Mouse (Mus musculus) MEL (cell line): ENCODE data around the gene Vps13c. TPM values are rescaled to one million over a fixed set of nuclear protein-coding genes. Genes with fewer than 3 reads are reported as not detected.

Experiments
- DNase-seq: peaks from one replicate; pipeline ENCODE4 v3.0.0; 2011; ENCODE audit warnings: low read depth, low spot score
- H3K27ac ChIP-seq: 2 replicates; pipeline ENCODE4 v1.5.1; 2012; ENCODE audit warnings: low read depth, mild to moderate bottlenecking, control low read depth, low read length, moderate library complexity; ENCODE audit not compliant: control insufficient read depth
- H3K27me3 ChIP-seq, 2 experiments: fragments of 150-350 bp in 1 of 2; sonication (generic) in 1 of 2; 2 replicates each; pipeline ENCODE4 v1.6.1; 2012; ENCODE audit warnings: low read length in 2 of 2, mild to moderate bottlenecking in 2 of 2, improper control_type of control experiment in 1 of 2, moderate library complexity in 1 of 2; ENCODE audit not compliant: insufficient read depth in 2 of 2, control insufficient read depth in 1 of 2
- H3K36me3 ChIP-seq, 2 experiments: 2 replicates each; pipeline ENCODE4 v1.6.1; 2012 to 2014; ENCODE audit warnings: low read length in 2 of 2, improper control_type of control experiment in 1 of 2, inconsistent platforms in 1 of 2, mild to moderate bottlenecking in 1 of 2; ENCODE audit not compliant: insufficient read depth in 2 of 2, control insufficient read depth in 1 of 2
- H3K4me1 ChIP-seq, 2 experiments: fragments of 150-350 bp in 1 of 2; sonication (generic) in 1 of 2; 2 replicates each; pipeline ENCODE4 v1.6.1; 2012; ENCODE audit warnings: low read length in 2 of 2, improper control_type of control experiment in 1 of 2, mild to moderate bottlenecking in 1 of 2; ENCODE audit not compliant: insufficient read depth in 2 of 2, control insufficient read depth in 1 of 2
- H3K4me3 ChIP-seq, 2 experiments: fragments of 150-350 bp in 1 of 2; sonication (generic) in 1 of 2; 2 replicates each; pipeline ENCODE4 v1.5.1; 2012; ENCODE audit warnings: low read depth in 2 of 2, low read length in 2 of 2, mild to moderate bottlenecking in 2 of 2, moderate library complexity in 2 of 2, control low read depth in 1 of 2, improper control_type of control experiment in 1 of 2; ENCODE audit not compliant: control insufficient read depth in 1 of 2, insufficient read depth in 1 of 2
- H3K79me2 ChIP-seq: 2 replicates; pipeline ENCODE4 v1.6.1; 2012; ENCODE audit warnings: mild to moderate bottlenecking, low read length, moderate library complexity; ENCODE audit not compliant: control insufficient read depth, poor library complexity, insufficient read depth
- H3K9ac ChIP-seq: 2 replicates; pipeline ENCODE4 v1.6.1; 2012; ENCODE audit warnings: low read depth, mild to moderate bottlenecking, control low read depth, low read length, moderate library complexity; ENCODE audit not compliant: control insufficient read depth, poor library complexity, severe bottlenecking
- H3K9me3 ChIP-seq: fragments of 150-350 bp; sonication (generic); replicated peaks from 2 replicates; pipeline ENCODE4 v1.6.1; 2012; ENCODE audit warnings: mild to moderate bottlenecking, low read length, improper control_type of control experiment, moderate library complexity; ENCODE audit not compliant: insufficient read depth
- BHLHE40 ChIP-seq: IDR thresholded peaks from 2 replicates; pipeline ENCODE4 v1.6.1; 2012; ENCODE audit warnings: low read depth, mild to moderate bottlenecking, inconsistent platforms, low read length, improper control_type of control experiment, borderline replicate concordance
- CHD1 ChIP-seq: IDR thresholded peaks from 2 replicates; pipeline ENCODE4 v1.6.1; 2012; ENCODE audit warnings: low read depth, mild to moderate bottlenecking, inconsistent platforms, low read length, improper control_type of control experiment
- E2F4 ChIP-seq: IDR thresholded peaks from 2 replicates; pipeline ENCODE4 v1.6.1; 2011; ENCODE audit warnings: low read depth, low read length, improper control_type of control experiment, borderline replicate concordance
- ELF1 ChIP-seq: IDR thresholded peaks from 2 replicates; pipeline ENCODE4 v1.6.1; 2014; ENCODE audit warnings: low read depth, mild to moderate bottlenecking, inconsistent platforms, low read length, improper control_type of control experiment, moderate library complexity
- EP300 ChIP-seq, 2 experiments: IDR thresholded peaks; 2 replicates each; pipeline ENCODE4 v1.6.1; 2011; ENCODE audit warnings: improper control_type of control experiment in 2 of 2, low read length in 2 of 2, low read depth in 1 of 2, mild to moderate bottlenecking in 1 of 2
- GATA1 ChIP-seq: IDR thresholded peaks from 2 replicates; pipeline ENCODE4 v1.6.1; 2011; ENCODE audit warnings: low read depth, low read length, improper control_type of control experiment
- MAFK ChIP-seq: IDR thresholded peaks from 2 replicates; pipeline ENCODE4 v1.6.1; 2011; ENCODE audit warnings: low read depth, mild to moderate bottlenecking, low read length, improper control_type of control experiment, borderline replicate concordance
- MEF2A ChIP-seq: IDR thresholded peaks from 2 replicates; pipeline ENCODE4 v1.6.1; 2014; ENCODE audit warnings: low read depth, mild to moderate bottlenecking, inconsistent platforms, low read length, improper control_type of control experiment; ENCODE audit not compliant: poor library complexity, insufficient replicate concordance, severe bottlenecking; ENCODE audit errors: extremely low read depth
- MXI1 ChIP-seq: IDR thresholded peaks from 2 replicates; pipeline ENCODE4 v1.6.1; 2011; ENCODE audit warnings: mild to moderate bottlenecking, low read depth, low read length, improper control_type of control experiment
- NELFE ChIP-seq: IDR thresholded peaks from 2 replicates; pipeline ENCODE4 v1.6.1; 2011; ENCODE audit warnings: low read depth, low read length, improper control_type of control experiment
- POLR2AphosphoS5 ChIP-seq: IDR thresholded peaks from 2 replicates; pipeline ENCODE4 v1.6.1; 2012; ENCODE audit warnings: low read depth, borderline replicate concordance, mild to moderate bottlenecking, inconsistent platforms, low read length, moderate library complexity, mixed read lengths
- SIN3A ChIP-seq: IDR thresholded peaks from 2 replicates; pipeline ENCODE4 v1.6.1; 2012; ENCODE audit warnings: low read length, improper control_type of control experiment, inconsistent platforms
- TBP ChIP-seq: IDR thresholded peaks from 2 replicates; pipeline ENCODE4 v1.8.0; 2011; ENCODE audit warnings: low read depth, low read length, improper control_type of control experiment
- TCF12 ChIP-seq: IDR thresholded peaks from 2 replicates; pipeline ENCODE4 v1.6.1; 2014; ENCODE audit warnings: low read depth, mild to moderate bottlenecking, inconsistent platforms, low read length, improper control_type of control experiment, moderate library complexity
- UBTF ChIP-seq: IDR thresholded peaks from 2 replicates; pipeline ENCODE4 v1.6.1; 2012; ENCODE audit warnings: low read depth, mild to moderate bottlenecking, inconsistent platforms, low read length, improper control_type of control experiment, moderate library complexity, borderline replicate concordance; ENCODE audit not compliant: insufficient read depth
- ZC3H11A ChIP-seq: IDR thresholded peaks from 2 replicates; pipeline ENCODE4 v1.6.1; 2012; ENCODE audit warnings: low read depth, mild to moderate bottlenecking, inconsistent platforms, low read length, improper control_type of control experiment
- ZNF384 ChIP-seq: IDR thresholded peaks from 2 replicates; pipeline ENCODE4 v1.6.1; 2012; ENCODE audit warnings: low read depth, mild to moderate bottlenecking, inconsistent platforms, low read length, improper control_type of control experiment
- polyA plus RNA-seq, 2 experiments: library from polyadenylated mRNA; stranded (reverse) in 1 of 2; unstranded in 1 of 2; fragments of >175 nt in 1 of 2; fragments of >200 nt in 1 of 2; gene quantifications; 2 replicates each; pipeline versions ENCODE4 v1.2.1 to v1.2.4; 2012; ENCODE audit warnings: low replicate concordance in 2 of 2, low read depth in 1 of 2; ENCODE audit not compliant: insufficient read length in 2 of 2, insufficient read depth in 1 of 2, missing spikeins in 1 of 2
- total RNA-seq: library from RNA; depleted of rRNA; stranded (reverse); fragments of 300-350 nt; gene quantifications from 2 replicates; pipeline ENCODE4 v1.2.3, GENCODE M21; 2012; rRNA removed

The Vps13c gene
- total and polyA plus RNA-seq, 3 experiments = 14.6 to 28.3 TPM; not detected in 1

DNA sequence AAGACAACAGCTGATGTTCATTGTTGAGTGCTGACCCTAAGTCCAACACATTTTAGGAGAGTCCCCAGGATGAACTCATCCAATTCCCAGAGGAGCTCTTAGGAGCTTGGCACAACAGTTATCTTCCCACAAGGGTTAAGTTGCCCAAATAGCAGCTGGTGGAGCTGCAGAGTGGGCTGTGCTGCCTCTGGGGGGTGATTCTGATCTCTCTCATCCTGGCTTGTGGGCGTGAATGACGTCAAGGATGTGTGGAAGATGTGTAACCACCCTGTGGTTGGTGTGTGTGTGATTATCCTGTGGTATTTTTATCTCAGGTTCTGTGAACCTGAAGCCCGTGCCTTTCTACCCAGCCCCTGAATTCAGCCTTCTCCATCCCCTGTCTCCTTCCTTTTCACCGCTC, 188.4 kb downstream of the Vps13c start:
- Histone ChIP-seq H3K4me1 (no peaks in the 10 kb centered on the region), H3K9me3 (no peaks in the 10 kb centered on the region), H3K36me3 (no peaks in the 10 kb centered on the region), H3K27ac (no peak overlapping the region), H3K9ac (no peak overlapping the region), H3K79me2 (no peaks in the 10 kb centered on the region), H3K27me3 (no peaks in the 10 kb centered on the region), H3K4me3 (no peak overlapping the region)
- TF ChIP-seq MXI1 (no peak), EP300 (IDR thresholded peaks at IDR 0.05; ENCODE audit: low read depth in 1 of 2, low read length in 2 of 2) (no peak), UBTF (no peak), POLR2AphosphoS5 (no peak), ZNF384 (no peak), TCF12 (no peak), NELFE (no peak), MAFK (no peak), SIN3A (no peak), TBP (no peak), BHLHE40 (no peak), MEF2A (no peak), CHD1 (no peak)
- DNase-seq = no peak

DNA sequence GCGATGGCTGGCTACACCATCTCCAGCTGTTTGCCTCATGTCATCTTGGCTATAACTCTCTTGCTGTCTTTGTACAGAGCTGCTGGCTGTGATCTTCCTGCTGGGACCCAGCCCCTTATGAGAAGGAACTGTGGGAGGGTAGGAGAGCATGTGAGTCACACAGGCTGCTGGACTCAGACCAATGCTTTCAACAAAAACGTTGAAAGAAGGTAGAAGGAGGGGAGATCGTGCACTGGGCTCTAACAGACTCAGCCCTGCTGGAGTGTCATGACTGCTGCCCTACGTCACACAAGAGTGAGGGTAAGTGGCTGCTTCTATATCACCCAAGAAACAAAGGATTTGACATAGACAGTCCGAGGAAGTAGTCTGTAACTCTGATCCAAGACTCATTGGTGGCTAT, 193.6 kb downstream of the Vps13c start:
- DNase-seq = no peak
- H3K4me3 ChIP-seq = no peak overlapping the region
- TF ChIP-seq GATA1 (no peak), ZC3H11A (no peak), ELF1 (no peak), E2F4 (no peak)
- H3K27ac ChIP-seq = no peak overlapping the region
- no peaks in the 10 kb centered on the region for H3K27me3 ChIP-seq
- H3K9ac ChIP-seq = no peak overlapping the region
- H3K9me3 ChIP-seq = no peaks in the 10 kb centered on the region
- H3K36me3 ChIP-seq = no peaks in the 10 kb centered on the region
- H3K79me2 ChIP-seq = no peaks in the 10 kb centered on the region
- no peaks in the 10 kb centered on the region for H3K4me1 ChIP-seq

Other genes starting within 250 kb of the Vps13c start
- not detected in 2 replicates for gene C2cd4b, start 81.0 kb upstream of the Vps13c start, total RNA-seq
- gene C2cd4b, start 81.0 kb upstream of the Vps13c start, polyA plus RNA-seq = not detected
- gene C2cd4a, start 8.1 kb upstream of the Vps13c start, total RNA-seq = not detected in 2 replicates
- not detected for gene C2cd4a, start 8.1 kb upstream of the Vps13c start, polyA plus RNA-seq